ENCODE assay signal across 8 mouse cellular contexts in genomic region chr11:11845044-11845443, GRCm38 (mm10). TPM values are rescaled to one million over a fixed set of nuclear protein-coding genes. Genes with fewer than 3 reads are reported as not detected.
DNase-seq lines count a peak whose midpoint lies in the region; ATAC-seq and TF ChIP-seq lines count a peak whose summit lies in the region.
"Had no signal": no experiment of that assay in that cellular context is flagged by ENCODE, and none has a peak within 500 bp of the region (broad histone marks: within the 10 kb centered on the region; RNA-seq: fewer than 3 reads in every experiment).

No protein-coding gene starts in this region.

- H3K9me3 ChIP-seq in liver, embryonic 11.5 days (ENCODE audit: control insufficient read depth, low read length), result no peaks in the 10 kb centered on the region
- no peaks in the 10 kb centered on the region for H3K9me3 ChIP-seq in liver, postnatal 0 days (ENCODE audit: low read length)
- no peaks in the 10 kb centered on the region for H3K9me3 ChIP-seq in heart, embryonic 14.5 days (ENCODE audit: control insufficient read depth, low read length)
- H3K9me3 ChIP-seq in neural tube, embryonic 13.5 days, result no peaks in the 10 kb centered on the region

- H3K4me2 ChIP-seq in liver, embryonic 11.5 days, result no peak overlapping the region
- no peak overlapping the region for H3K4me2 ChIP-seq in liver, postnatal 0 days (ENCODE audit: low read depth, low read length)
- no peak overlapping the region for H3K4me2 ChIP-seq in heart, embryonic 14.5 days (ENCODE audit: low read length)
- H3K4me2 ChIP-seq in neural tube, embryonic 13.5 days, result no peak overlapping the region

- no peaks in the 10 kb centered on the region for H3K27me3 ChIP-seq in liver, embryonic 11.5 days (replicated peaks; ENCODE audit: control insufficient read depth, insufficient read depth, low read length)
- no peaks in the 10 kb centered on the region for H3K27me3 ChIP-seq in liver, postnatal 0 days (ENCODE audit: insufficient read depth, low read length)
- no peaks in the 10 kb centered on the region for H3K27me3 ChIP-seq in heart, embryonic 14.5 days (ENCODE audit: control insufficient read depth, insufficient read depth, low read length)
- no peaks in the 10 kb centered on the region for H3K27me3 ChIP-seq in neural tube, embryonic 13.5 days

- no peak for ATAC-seq in liver, embryonic 11.5 days (replicated peaks; ENCODE audit: low FRiP score)
- no peak for ATAC-seq in liver, postnatal 0 days
- ATAC-seq in heart, embryonic 14.5 days (ENCODE audit: insufficient number of reproducible peaks, insufficient read depth, low FRiP score, low read depth), result no peak
- no peak for ATAC-seq in neural tube, embryonic 13.5 days (ENCODE audit: low read depth)

- DNase-seq in liver, embryonic 11.5 days (ENCODE audit: low spot score), result peak; percentile 24
- no peak for DNase-seq in liver, postnatal 0 days
- peak; percentile 81 for DNase-seq in gastrocnemius, adult 18-20 months (ENCODE audit: low spot score)
- DNase-seq in left cerebral cortex, adult 11 months (ENCODE audit: low spot score), result no peak
- no peak for DNase-seq in urinary bladder, postnatal 14 days (ENCODE audit: low spot score)
- DNase-seq: thymus, adult 18-20 months had no signal

- no peak overlapping the region for H3K9ac ChIP-seq in liver, embryonic 11.5 days (ENCODE audit: low read depth, low read length)
- no peak overlapping the region for H3K9ac ChIP-seq in liver, postnatal 0 days (replicated peaks)
- peak overlapping the region; percentile 21; the same call in 1 of the 2 replicates for H3K9ac ChIP-seq in heart, embryonic 14.5 days (ENCODE audit: low read length)
- H3K9ac ChIP-seq in neural tube, embryonic 13.5 days, result no peak overlapping the region

- H3K36me3 ChIP-seq in liver, embryonic 11.5 days (ENCODE audit: control insufficient read depth, insufficient read depth, low read length), result no peaks in the 10 kb centered on the region
- H3K36me3 ChIP-seq in liver, postnatal 0 days (replicated peaks; ENCODE audit: insufficient read depth, low read length), result no peaks in the 10 kb centered on the region; the same call in 1 of the 2 replicates
- no peaks in the 10 kb centered on the region for H3K36me3 ChIP-seq in heart, embryonic 14.5 days (ENCODE audit: control insufficient read depth, insufficient read depth, low read length)
- H3K36me3 ChIP-seq in neural tube, embryonic 13.5 days, result no peaks in the 10 kb centered on the region

- H3K27ac ChIP-seq in liver, embryonic 11.5 days (ENCODE audit: low read depth, low read length), result no peak overlapping the region
- no peak overlapping the region for H3K27ac ChIP-seq in liver, postnatal 0 days (ENCODE audit: low read depth)
- peak overlapping the region; percentile 65 to 76 for H3K27ac ChIP-seq in heart, embryonic 14.5 days (replicated peaks in 1 of 2; ENCODE audit: control insufficient read depth in 1 of 2, insufficient read depth in 1 of 2, low read depth in 2 of 2, low read length in 2 of 2)
- H3K27ac ChIP-seq in neural tube, embryonic 13.5 days (replicated peaks), result peak overlapping the region; percentile 14

- TF ChIP-seq CTCF in liver, postnatal 0 days (IDR thresholded peaks at IDR 0.05; ENCODE audit: low read depth), result no peak

- no peak for TF ChIP-seq EP300 in liver, postnatal 0 days (IDR thresholded peaks at IDR 0.05; ENCODE audit: low read depth)

- H3K4me3 ChIP-seq in liver, embryonic 11.5 days (ENCODE audit: low read depth, low read length), result no peak overlapping the region
- no peak overlapping the region for H3K4me3 ChIP-seq in liver, postnatal 0 days (ENCODE audit: low read depth, low read length)
- H3K4me3 ChIP-seq in heart, embryonic 14.5 days (ENCODE audit: control insufficient read depth in 1 of 2, insufficient read depth in 1 of 2, low read depth in 1 of 2, low read length in 2 of 2), result no peak overlapping the region
- H3K4me3 ChIP-seq in neural tube, embryonic 13.5 days, result no peak overlapping the region

- peaks cover 25% of the 10 kb centered on the region for H3K4me1 ChIP-seq in liver, embryonic 11.5 days (replicated peaks; ENCODE audit: control insufficient read depth, insufficient read depth, low read length)
- peaks cover 24% of the 10 kb centered on the region for H3K4me1 ChIP-seq in liver, postnatal 0 days (ENCODE audit: insufficient read depth)
- peaks cover 9 to 41% of the 10 kb centered on the region in 2 experiments for H3K4me1 ChIP-seq in heart, embryonic 14.5 days (ENCODE audit: control insufficient read depth in 2 of 2, insufficient read depth in 2 of 2, low read length in 2 of 2)
- H3K4me1 ChIP-seq in neural tube, embryonic 13.5 days (replicated peaks), result peaks cover 23% of the 10 kb centered on the region

- WGBS in liver, embryonic 11.5 days, result 72% methylated on average over 8 of the region's 8 CpGs
- WGBS in liver, postnatal 0 days (ENCODE audit: insufficient replicate concordance), result 77% methylated on average over 8 of the region's 8 CpGs
- 71% methylated on average over 8 of the region's 8 CpGs for WGBS in heart, embryonic 14.5 days
- 37% methylated on average over 8 of the region's 8 CpGs for WGBS in neural tube, embryonic 13.5 days

RNA-seq across cellular contexts. Expression of gene Fignl1, which starts 36.3 kb away (rescaled TPM):
- polyA plus RNA-seq in liver, embryonic 11.5 days (2014; fragmentation: Nextera tagmentation; extraction: Ambion mirVana), result 122 and 151 TPM in 2 replicates
- 26.1 and 31.2 TPM in 2 replicates for polyA plus RNA-seq in liver, postnatal 0 days (2015; fragmentation: Nextera tagmentation; extraction: Ambion mirVana)
- under 1 TPM; 0.14 to 0.18 TPM for total RNA-seq in gastrocnemius, adult 18-20 months (2021)
- polyA plus RNA-seq in heart, embryonic 14.5 days (2014; fragmentation: Nextera tagmentation; extraction: Ambion mirVana), result 49.6 and 53.8 TPM in 2 replicates
- polyA plus RNA-seq in neural tube, embryonic 13.5 days (2015; fragmentation: Nextera tagmentation; extraction: Ambion mirVana), result 13.5 and 15.5 TPM in 2 replicates

RNA-seq across cellular contexts. Expression of gene Ddc, which starts 52.9 kb away (rescaled TPM):
- 15.9 and 17.2 TPM in 2 replicates for polyA plus RNA-seq in liver, embryonic 11.5 days (2014; fragmentation: Nextera tagmentation; extraction: Ambion mirVana)
- 17.5 and 19.5 TPM in 2 replicates for polyA plus RNA-seq in liver, postnatal 0 days (2015; fragmentation: Nextera tagmentation; extraction: Ambion mirVana)
- total RNA-seq in gastrocnemius, adult 18-20 months (2021), result under 1 TPM; 0.66 to 0.71 TPM
- 114 and 117 TPM in 2 replicates for polyA plus RNA-seq in heart, embryonic 14.5 days (2014; fragmentation: Nextera tagmentation; extraction: Ambion mirVana)
- polyA plus RNA-seq in neural tube, embryonic 13.5 days (2015; fragmentation: Nextera tagmentation; extraction: Ambion mirVana), result 3.3 and 6.5 TPM in 2 replicates

Comparison
In these comparisons a context has a peak if more than half of its experiments do, and no peak if none do; other contexts are left out.
1. DNase-seq: peak in liver, embryonic 11.5 days (single experiment) and gastrocnemius, adult 18-20 months (single experiment); none in liver, postnatal 0 days (single experiment), left cerebral cortex, adult 11 months (single experiment) and urinary bladder, postnatal 14 days (single experiment).
2. H3K27ac ChIP-seq: peak in heart, embryonic 14.5 days (2 of 2) and neural tube, embryonic 13.5 days (single experiment); none in liver, embryonic 11.5 days (single experiment) and liver, postnatal 0 days (single experiment).